Mouse (Mus musculus): Measurements from ENCODE around the gene Gm7271. TPM values are rescaled to one million over a fixed set of nuclear protein-coding genes. Genes with fewer than 3 reads are reported as not detected.

Gm7271 gene
- polyA plus RNA-seq, 2 experiments: not detected

DNA sequence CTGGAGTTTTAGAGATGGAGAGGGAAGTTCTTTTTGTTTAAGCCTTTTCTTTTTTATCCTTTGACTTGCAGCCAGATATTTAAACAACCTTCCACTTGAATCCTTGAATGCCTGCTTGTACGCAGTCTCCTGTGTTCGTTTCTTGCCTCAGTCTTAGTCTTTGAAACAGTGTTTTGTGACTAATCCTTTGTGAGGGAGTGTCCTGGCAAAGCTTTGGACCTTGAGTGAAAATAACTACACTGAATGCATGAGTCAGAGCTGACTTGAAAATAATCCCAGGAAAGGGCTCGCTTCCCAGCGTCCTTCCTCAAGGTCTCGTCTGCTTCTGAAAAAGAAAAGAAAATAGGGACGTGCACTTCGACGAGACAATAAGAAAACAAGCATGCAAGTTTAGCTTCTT lies 56.3 kb downstream of the Gm7271 start:
- DNase-seq (ENCODE audit: low spot score): no peak
- Histone ChIP-seq H3K4me2 (replicated peaks; ENCODE audit: low read depth, low read length, severe bottlenecking) (no peak overlapping the region), H3K27me3 (ENCODE audit: control insufficient read depth, insufficient read depth, low read length) (no peaks in the 10 kb centered on the region), H3K27ac (replicated peaks; ENCODE audit: low read depth, low read length) (no peak overlapping the region), H3K9ac (ENCODE audit: low read depth, low read length, severe bottlenecking) (no peak overlapping the region), H3K4me3 (replicated peaks; ENCODE audit: low read length) (no peak overlapping the region), H3K4me1 (ENCODE audit: control insufficient read depth, insufficient read depth, low read length) (no peaks in the 10 kb centered on the region), H3K36me3 (ENCODE audit: control insufficient read depth, insufficient read depth, low read length) (peaks cover 67% of the 10 kb centered on the region), H3K9me3 (ENCODE audit: control insufficient read depth, low read length) (no peaks in the 10 kb centered on the region)
- TF ChIP-seq POLR2A (IDR thresholded peaks at IDR 0.05; ENCODE audit: borderline replicate concordance, extremely low read depth, insufficient read depth, insufficient read length): no peak
- no peak for ATAC-seq (ENCODE audit: low FRiP score, low read depth)
- WGBS: 87% methylated on average over 8 of the region's 8 CpGs

- Histone ChIP-seq H3K4me3 (replicated peaks; ENCODE audit: low read length) (no peak overlapping the region), H3K9me3 (ENCODE audit: control insufficient read depth, low read length) (no peaks in the 10 kb centered on the region), H3K4me1 (ENCODE audit: control insufficient read depth, insufficient read depth, low read length) (no peaks in the 10 kb centered on the region), H3K36me3 (ENCODE audit: control insufficient read depth, insufficient read depth, low read length) (peaks cover 62% of the 10 kb centered on the region), H3K27ac (replicated peaks; ENCODE audit: low read depth, low read length) (no peak overlapping the region), H3K9ac (ENCODE audit: low read depth, low read length, severe bottlenecking) (no peak overlapping the region), H3K4me2 (replicated peaks; ENCODE audit: low read depth, low read length, severe bottlenecking) (no peak overlapping the region), H3K27me3 (ENCODE audit: control insufficient read depth, insufficient read depth, low read length) (no peaks in the 10 kb centered on the region)
- no peak for TF ChIP-seq POLR2A (IDR thresholded peaks at IDR 0.05; ENCODE audit: borderline replicate concordance, extremely low read depth, insufficient read depth, insufficient read length)
- DNase-seq (ENCODE audit: low spot score) (no peak), ATAC-seq (ENCODE audit: low FRiP score, low read depth) (no peak)
Observed at GRCm38 (mm10) chr5:76540842-76541241, 57.0 kb downstream of the Gm7271 start.

GRCm38 (mm10) chr5:76543200-76543599 lies 59.4 kb downstream of the Gm7271 start:
- no peaks in the 10 kb centered on the region for H3K9me3 ChIP-seq (ENCODE audit: control insufficient read depth, low read length)
- ATAC-seq (ENCODE audit: low FRiP score, low read depth) (no peak), DNase-seq (ENCODE audit: low spot score) (no peak)
- no peaks in the 10 kb centered on the region for H3K4me1 ChIP-seq (ENCODE audit: control insufficient read depth, insufficient read depth, low read length)
- H3K27ac ChIP-seq (replicated peaks; ENCODE audit: low read depth, low read length): no peak overlapping the region
- 92% methylated on average over 8 of the region's 8 CpGs for WGBS
- no peak overlapping the region for H3K4me2 ChIP-seq (replicated peaks; ENCODE audit: low read depth, low read length, severe bottlenecking)
- no peak for TF ChIP-seq POLR2A (IDR thresholded peaks at IDR 0.05; ENCODE audit: borderline replicate concordance, extremely low read depth, insufficient read depth, insufficient read length)
- H3K9ac ChIP-seq (ENCODE audit: low read depth, low read length, severe bottlenecking): no peak overlapping the region
- H3K27me3 ChIP-seq (ENCODE audit: control insufficient read depth, insufficient read depth, low read length): no peaks in the 10 kb centered on the region
- peaks cover 47% of the 10 kb centered on the region for H3K36me3 ChIP-seq (ENCODE audit: control insufficient read depth, insufficient read depth, low read length)
- H3K4me3 ChIP-seq (replicated peaks; ENCODE audit: low read length): no peak overlapping the region

DNA sequence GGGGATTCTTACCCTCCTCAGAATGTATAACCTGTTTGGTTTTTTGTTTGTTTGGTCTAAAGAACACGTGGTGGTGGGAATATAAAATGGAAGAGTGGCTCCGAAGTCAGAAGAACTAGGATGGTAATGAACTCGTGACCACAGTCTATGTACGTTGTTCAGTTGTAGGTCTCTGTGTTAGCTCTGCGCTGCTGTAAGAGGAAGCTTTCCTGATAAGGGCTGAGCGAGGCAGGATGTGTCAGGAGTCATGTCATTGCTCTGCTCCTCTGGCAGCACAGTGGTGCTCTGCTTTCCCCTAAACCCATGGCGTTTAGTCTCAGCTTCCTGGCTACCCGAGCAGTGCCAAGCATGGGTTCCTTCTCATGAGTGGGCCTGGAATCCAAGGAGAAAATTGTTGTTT lies 66.6 kb downstream of the Gm7271 start:
- TF ChIP-seq POLR2A (IDR thresholded peaks at IDR 0.05; ENCODE audit: borderline replicate concordance, extremely low read depth, insufficient read depth, insufficient read length): no peak
- DNase-seq (ENCODE audit: low spot score): no peak
- Histone ChIP-seq H3K27me3 (ENCODE audit: control insufficient read depth, insufficient read depth, low read length) (no peaks in the 10 kb centered on the region), H3K27ac (replicated peaks; ENCODE audit: low read depth, low read length) (no peak overlapping the region), H3K9ac (ENCODE audit: low read depth, low read length, severe bottlenecking) (no peak overlapping the region), H3K9me3 (ENCODE audit: control insufficient read depth, low read length) (no peaks in the 10 kb centered on the region), H3K4me2 (replicated peaks; ENCODE audit: low read depth, low read length, severe bottlenecking) (no peak overlapping the region), H3K4me3 (replicated peaks; ENCODE audit: low read length) (no peak overlapping the region), H3K4me1 (ENCODE audit: control insufficient read depth, insufficient read depth, low read length) (no peaks in the 10 kb centered on the region), H3K36me3 (ENCODE audit: control insufficient read depth, insufficient read depth, low read length) (peaks cover 33% of the 10 kb centered on the region)
- WGBS: 87% methylated on average over 8 of the region's 8 CpGs
- no peak for ATAC-seq (ENCODE audit: low FRiP score, low read depth)

DNA sequence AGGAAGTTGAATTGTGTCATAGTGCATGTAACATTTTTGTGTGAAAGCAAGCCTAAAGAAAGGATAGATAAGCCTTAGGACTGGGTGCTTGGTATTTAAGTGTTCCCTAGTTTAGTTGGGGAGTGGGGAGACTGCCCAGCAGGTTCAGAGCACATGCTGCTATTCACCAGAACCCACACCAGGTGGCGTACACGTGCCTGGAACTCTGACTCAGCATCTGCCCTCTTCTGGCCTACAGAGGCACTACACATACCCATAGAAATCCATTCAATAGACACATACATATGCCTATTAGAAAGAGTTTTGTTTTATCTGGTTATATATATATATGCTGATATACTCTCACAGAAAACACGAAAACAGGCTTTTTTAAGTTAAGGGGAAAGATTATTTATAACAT lies 81.5 kb downstream of the Gm7271 start:
- Histone ChIP-seq H3K36me3 (ENCODE audit: control insufficient read depth, insufficient read depth, low read length) (peaks cover 62% of the 10 kb centered on the region), H3K27ac (replicated peaks; ENCODE audit: low read depth, low read length) (no peak overlapping the region), H3K9me3 (ENCODE audit: control insufficient read depth, low read length) (no peaks in the 10 kb centered on the region), H3K27me3 (ENCODE audit: control insufficient read depth, insufficient read depth, low read length) (no peaks in the 10 kb centered on the region), H3K9ac (ENCODE audit: low read depth, low read length, severe bottlenecking) (no peak overlapping the region), H3K4me3 (replicated peaks; ENCODE audit: low read length) (no peak overlapping the region), H3K4me1 (ENCODE audit: control insufficient read depth, insufficient read depth, low read length) (no peaks in the 10 kb centered on the region), H3K4me2 (replicated peaks; ENCODE audit: low read depth, low read length, severe bottlenecking) (no peak overlapping the region)
- WGBS: 28% methylated on average over 3 of the region's 3 CpGs
- DNase-seq (ENCODE audit: low spot score): peak; percentile 44
- ATAC-seq (ENCODE audit: low FRiP score, low read depth): no peak
- no peak for TF ChIP-seq POLR2A (IDR thresholded peaks at IDR 0.05; ENCODE audit: borderline replicate concordance, extremely low read depth, insufficient read depth, insufficient read length)

Other genes starting within 250 kb of the Gm7271 start
- gene Clock, start 179.2 kb upstream of the Gm7271 start, polyA plus RNA-seq (2012; rRNA removed): 11.7 and 13.3 TPM in 2 replicates
- 15.9 and 18.5 TPM in 2 replicates for gene Clock, start 179.2 kb upstream of the Gm7271 start, polyA plus RNA-seq (2014; fragmentation: Nextera tagmentation; extraction: Ambion mirVana)
- not detected in 2 replicates for gene Pdcl2, start 152.9 kb upstream of the Gm7271 start, polyA plus RNA-seq (2012; rRNA removed)
- not detected in 2 replicates for gene Pdcl2, start 152.9 kb upstream of the Gm7271 start, polyA plus RNA-seq (2014; fragmentation: Nextera tagmentation; extraction: Ambion mirVana)
- gene Nmu, start 120.3 kb upstream of the Gm7271 start, polyA plus RNA-seq (2012; rRNA removed): 1.6 and 1.7 TPM in 2 replicates
- 1.9 and 2.0 TPM in 2 replicates for gene Nmu, start 120.3 kb upstream of the Gm7271 start, polyA plus RNA-seq (2014; fragmentation: Nextera tagmentation; extraction: Ambion mirVana)
- 40.7 and 57.2 TPM in 2 replicates for gene Exoc1, start 45.3 kb downstream of the Gm7271 start, polyA plus RNA-seq (2012; rRNA removed)
- gene Exoc1, start 45.3 kb downstream of the Gm7271 start, polyA plus RNA-seq (2014; fragmentation: Nextera tagmentation; extraction: Ambion mirVana): 37.5 and 41.5 TPM in 2 replicates
- gene Cep135, start 104.7 kb downstream of the Gm7271 start, polyA plus RNA-seq (2012; rRNA removed): 7.7 and 10.3 TPM in 2 replicates
- 6.9 and 8.5 TPM in 2 replicates for gene Cep135, start 104.7 kb downstream of the Gm7271 start, polyA plus RNA-seq (2014; fragmentation: Nextera tagmentation; extraction: Ambion mirVana)
- 24.0 and 26.5 TPM in 2 replicates for gene C530008M17Rik, start 172.5 kb downstream of the Gm7271 start, polyA plus RNA-seq (2012; rRNA removed)
- gene C530008M17Rik, start 172.5 kb downstream of the Gm7271 start, polyA plus RNA-seq (2014; fragmentation: Nextera tagmentation; extraction: Ambion mirVana): 12.6 and 15.1 TPM in 2 replicates